Mouse (Mus musculus) embryonic facial prominence, embryonic 11.5 days (tissue): Measurements from ENCODE around the gene Ddx25. TPM values are rescaled to one million over a fixed set of nuclear protein-coding genes. Genes with fewer than 3 reads are reported as not detected.

Experiments
- ATAC-seq: fragments of 200-750 bp; cut with Nextera tagmentation; replicated peaks from 2 replicates; pipeline ENCODE4 v1.8.0; 2017; ENCODE audit warnings: low read depth; ENCODE audit not compliant: insufficient number of reproducible peaks, low FRiP score, low TSS enrichment
- DNase-seq: peaks from one replicate; pipeline ENCODE4 v3.0.0-alpha.2; 2015; ENCODE audit warnings: low spot score
- H3K27ac ChIP-seq: fragments of 300-500 bp; sonication (generic); replicated peaks from 2 replicates; pipeline ENCODE4 v1.5.1; 2014; ENCODE audit warnings: mild to moderate bottlenecking, low read depth, low read length, control low read depth
- H3K27me3 ChIP-seq: fragments of 300-500 bp; sonication (generic); 2 replicates; pipeline ENCODE4 v1.6.1; 2014; ENCODE audit warnings: mild to moderate bottlenecking, low read length, moderate library complexity, mixed read lengths; ENCODE audit not compliant: control insufficient read depth, insufficient read depth
- H3K36me3 ChIP-seq: fragments of 300-500 bp; sonication (generic); replicated peaks from 2 replicates; pipeline ENCODE4 v1.6.1; 2014; ENCODE audit warnings: low read depth, mild to moderate bottlenecking, low read length, moderate library complexity, mixed read lengths; ENCODE audit not compliant: control insufficient read depth, insufficient read depth
- H3K4me1 ChIP-seq: fragments of 300-500 bp; sonication (generic); 2 replicates; pipeline ENCODE4 v1.6.1; 2014; ENCODE audit warnings: low read length, mixed read lengths; ENCODE audit not compliant: control insufficient read depth, insufficient read depth
- H3K4me2 ChIP-seq: fragments of 300-500 bp; sonication (generic); 2 replicates; pipeline ENCODE4 v1.6.1; 2014; ENCODE audit warnings: low read depth, mild to moderate bottlenecking, control low read depth, low read length, moderate library complexity
- H3K4me3 ChIP-seq: fragments of 300-500 bp; sonication (generic); 2 replicates; pipeline ENCODE4 v1.5.1; 2014; ENCODE audit warnings: low read depth, low read length, control low read depth
- H3K9ac ChIP-seq: fragments of 300-500 bp; sonication (generic); replicated peaks from 2 replicates; pipeline ENCODE4 v1.6.1; 2014; ENCODE audit warnings: mild to moderate bottlenecking, control low read depth, low read length
- H3K9me3 ChIP-seq: fragments of 300-500 bp; sonication (generic); replicated peaks from 2 replicates; pipeline ENCODE4 v1.6.1; 2016; ENCODE audit warnings: mild to moderate bottlenecking, low read length, inconsistent platforms, mixed read lengths; ENCODE audit not compliant: control insufficient read depth
- WGBS: fragments of 180-500 bp; shearing (Covaris S2); extraction: QIAGEN DNeasy Blood & Tissue Kit; methylation state at CpG from one replicate; pipeline ENCODE4 v1.1.7; 2014; 5-methylcytosine and 5-hydroxymethylcytosine counted together
- polyA plus RNA-seq: library from polyadenylated mRNA; unstranded; fragments of >200 nt; fragmentation: Nextera tagmentation; extraction: Ambion mirVana; gene quantifications from 2 replicates; pipeline ENCODE4 v1.2.1, GENCODE M21; 2014

The Ddx25 gene
- polyA plus RNA-seq, 1 experiment from 2014 or later: 6.7 TPM

- H3K4me3 ChIP-seq: no peak overlapping the region
- no peak for DNase-seq
- no peaks in the 10 kb centered on the region for H3K27me3 ChIP-seq
- ATAC-seq: no peak
- 84% methylated on average over 9 of the region's 9 CpGs for WGBS
- no peaks in the 10 kb centered on the region for H3K9me3 ChIP-seq
- H3K4me1 ChIP-seq: no peaks in the 10 kb centered on the region
- H3K27ac ChIP-seq: no peak overlapping the region
- H3K36me3 ChIP-seq: no peaks in the 10 kb centered on the region
- H3K4me2 ChIP-seq: no peak overlapping the region
- no peak overlapping the region for H3K9ac ChIP-seq
Observed at GRCm38 (mm10) chr9:35546745-35547144, 11.6 kb downstream of the Ddx25 start.

- H3K4me3 ChIP-seq: no peak overlapping the region
- DNase-seq: no peak
- no peak overlapping the region for H3K27ac ChIP-seq
- H3K27me3 ChIP-seq: no peaks in the 10 kb centered on the region
- no peak for ATAC-seq
- 72% methylated on average over 12 of the region's 12 CpGs for WGBS
- no peaks in the 10 kb centered on the region for H3K4me1 ChIP-seq
- H3K9ac ChIP-seq: no peak overlapping the region
- no peaks in the 10 kb centered on the region for H3K9me3 ChIP-seq
- no peaks in the 10 kb centered on the region for H3K36me3 ChIP-seq
- no peak overlapping the region for H3K4me2 ChIP-seq
Observed at GRCm38 (mm10) chr9:35545704-35546103, 12.6 kb downstream of the Ddx25 start.

- WGBS: 76% methylated on average over 2 of the region's 2 CpGs
Observed at GRCm38 (mm10) chr9:35544666-35545065, 13.7 kb downstream of the Ddx25 start.

GRCm38 (mm10) chr9:35543099-35543860 lies 15.0 kb downstream of the Ddx25 start:
- DNase-seq (no peak), ATAC-seq (no peak)
- 84% methylated on average over 14 of the region's 14 CpGs for WGBS
- Histone ChIP-seq H3K27ac (no peak overlapping the region), H3K4me1 (no peaks in the 10 kb centered on the region), H3K9ac (no peak overlapping the region), H3K4me3 (no peak overlapping the region), H3K9me3 (no peaks in the 10 kb centered on the region), H3K4me2 (no peak overlapping the region), H3K36me3 (no peaks in the 10 kb centered on the region), H3K27me3 (no peaks in the 10 kb centered on the region)

More at GRCm38 (mm10) chr9:35544666-35545065, 13.7 kb downstream of the Ddx25 start:
- Histone ChIP-seq H3K9me3 (no peaks in the 10 kb centered on the region), H3K4me1 (no peaks in the 10 kb centered on the region), H3K27me3 (no peaks in the 10 kb centered on the region), H3K4me3 (no peak overlapping the region), H3K9ac (no peak overlapping the region; the same call in 1 of the 2 replicates), H3K4me2 (no peak overlapping the region), H3K27ac (no peak overlapping the region), H3K36me3 (no peaks in the 10 kb centered on the region)
- DNase-seq (no peak), ATAC-seq (no peak)

GRCm38 (mm10) chr9:35541941-35542340 lies 16.4 kb downstream of the Ddx25 start:
- no peaks in the 10 kb centered on the region for H3K9me3 ChIP-seq
- H3K9ac ChIP-seq: no peak overlapping the region
- H3K4me1 ChIP-seq: no peaks in the 10 kb centered on the region
- DNase-seq: no peak
- WGBS: 73% methylated on average over 6 of the region's 6 CpGs
- ATAC-seq: no peak
- H3K27me3 ChIP-seq: no peaks in the 10 kb centered on the region
- H3K4me2 ChIP-seq: no peak overlapping the region
- H3K4me3 ChIP-seq: no peak overlapping the region
- H3K36me3 ChIP-seq: no peaks in the 10 kb centered on the region
- H3K27ac ChIP-seq: no peak overlapping the region

- no peak overlapping the region for H3K27ac ChIP-seq
- no peaks in the 10 kb centered on the region for H3K9me3 ChIP-seq
- WGBS: 7% methylated on average over 6 of the region's 6 CpGs
- no peaks in the 10 kb centered on the region for H3K27me3 ChIP-seq
- DNase-seq (peak; percentile 93), ATAC-seq (peak; percentile 85)
- H3K9ac ChIP-seq: no peak overlapping the region
- no peak overlapping the region for H3K4me3 ChIP-seq
- no peaks in the 10 kb centered on the region for H3K4me1 ChIP-seq
- H3K36me3 ChIP-seq: no peaks in the 10 kb centered on the region
- no peak overlapping the region for H3K4me2 ChIP-seq
Observed at GRCm38 (mm10) chr9:35541488-35541887, 16.8 kb downstream of the Ddx25 start.

GRCm38 (mm10) chr9:35541024-35541423 lies 17.3 kb downstream of the Ddx25 start:
- Histone ChIP-seq H3K4me3 (no peak overlapping the region), H3K4me1 (no peaks in the 10 kb centered on the region), H3K4me2 (no peak overlapping the region), H3K27ac (no peak overlapping the region), H3K36me3 (no peaks in the 10 kb centered on the region), H3K9me3 (no peaks in the 10 kb centered on the region), H3K27me3 (no peaks in the 10 kb centered on the region), H3K9ac (no peak overlapping the region)
- no peak for DNase-seq
- WGBS: 76% methylated on average over 5 of the region's 5 CpGs
- peak; percentile 31; the same call in 1 of the 2 replicates for ATAC-seq

- ATAC-seq: no peak
- H3K4me2 ChIP-seq: no peak overlapping the region
- H3K9me3 ChIP-seq: no peaks in the 10 kb centered on the region
- no peaks in the 10 kb centered on the region for H3K4me1 ChIP-seq
- DNase-seq: no peak
- H3K36me3 ChIP-seq: no peaks in the 10 kb centered on the region
- no peak overlapping the region for H3K4me3 ChIP-seq
- no peaks in the 10 kb centered on the region for H3K27me3 ChIP-seq
- no peak overlapping the region for H3K27ac ChIP-seq
- no peak overlapping the region for H3K9ac ChIP-seq
- 83% methylated on average over 13 of the region's 13 CpGs for WGBS
Observed at GRCm38 (mm10) chr9:35539001-35539750, 19.2 kb downstream of the Ddx25 start.
